Mouse (Mus musculus) hindlimb bud, embryonic 11.5 days (tissue): ENCODE data around the gene Vegfb.

Source experiments
- DNase-seq: peaks from one replicate; pipeline ENCODE4 v3.0.0-alpha.2; 2012; ENCODE audit warnings: low read depth, low spot score; ENCODE audit errors: extremely low spot score

Gene Vegfb

GRCm38 (mm10) chr19:6942249-6942691, 45.2 kb downstream of the Vegfb start, which contains the start of gene Gpr137:
Gene Gpr137 (minus strand): TSS chr19:6942480.
- DNase-seq, result no peak

- DNase-seq, result no peak
These were observed 45.8 kb downstream of the Vegfb start, which contains the start of gene Bad for GRCm38 (mm10) chr19:6941372-6942248. Gene Bad (plus strand): TSS chr19:6941861.

GRCm38 (mm10) chr19:6940396-6941351, 46.8 kb downstream of the Vegfb start:
- DNase-seq, result no peak

- no peak for DNase-seq
These were observed 48.1 kb downstream of the Vegfb start for GRCm38 (mm10) chr19:6939106-6940002.

- no peak for DNase-seq
These were observed 49.6 kb downstream of the Vegfb start for GRCm38 (mm10) chr19:6937541-6938465.

- DNase-seq, result no peak
These were observed 51.2 kb downstream of the Vegfb start for GRCm38 (mm10) chr19:6936299-6936698.

- no peak for DNase-seq
These were observed 53.1 kb downstream of the Vegfb start, which contains the start of gene Kcnk4 for GRCm38 (mm10) chr19:6934195-6934977. Gene Kcnk4 (minus strand): TSS chr19:6934515.

- no peak for DNase-seq
These were observed 53.8 kb downstream of the Vegfb start for GRCm38 (mm10) chr19:6933436-6934194.

GRCm38 (mm10) chr19:6933102-6933435, 54.4 kb downstream of the Vegfb start:
- DNase-seq, result no peak
